Mouse (Mus musculus): ENCODE data around the gene Pepd.

- no peak for TF ChIP-seq CTCF (IDR thresholded peaks at IDR 0.05; ENCODE audit: control insufficient read depth, insufficient read depth, insufficient read length)
- no peak for TF ChIP-seq CEBPB (IDR thresholded peaks at IDR 0.05; ENCODE audit: low read depth)
- TF ChIP-seq USF1 (IDR thresholded peaks at IDR 0.05; ENCODE audit: low read depth) = no peak
These were observed 19.3 kb upstream of the Pepd start for GRCm38 (mm10) chr7:34892845-34893244.

Measured in C2C12 (cell line).